Mouse (Mus musculus): ENCODE measurements around the gene Gm42421.

DNA sequence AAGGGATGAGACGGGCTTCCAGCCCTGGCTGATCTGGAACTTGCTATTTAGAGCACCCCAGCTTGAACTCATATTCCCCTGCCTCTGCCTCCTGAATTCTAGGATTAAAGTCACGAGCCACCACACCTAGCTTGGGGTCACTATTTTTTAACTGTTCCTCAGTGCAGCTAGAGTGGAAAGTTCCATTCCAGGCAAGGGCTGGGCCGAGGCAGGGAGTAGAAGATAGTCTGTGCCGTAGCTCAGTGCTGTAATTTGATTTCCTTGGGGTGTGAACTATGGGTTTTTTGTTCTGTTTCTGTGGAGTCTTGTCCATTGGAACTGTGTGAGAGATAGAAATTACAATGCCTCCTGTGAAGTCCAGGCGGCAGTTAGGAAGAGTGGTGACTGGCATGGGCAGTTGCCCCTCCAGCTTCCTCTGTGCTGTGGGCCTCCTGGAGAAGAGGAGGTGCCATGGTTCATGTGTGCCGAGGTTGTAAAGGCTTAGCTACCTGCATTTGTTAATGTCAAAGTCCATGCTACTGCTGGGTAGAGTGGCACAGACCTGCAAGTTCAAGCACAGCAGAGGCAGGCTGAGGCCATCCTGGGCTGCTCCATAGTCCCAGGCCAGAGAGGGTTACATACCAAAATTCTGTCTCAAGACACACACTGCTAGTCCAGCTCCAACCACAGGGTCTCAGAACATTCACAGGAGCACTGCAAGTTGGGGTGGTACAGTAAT lies 4.0 kb downstream of the Gm42421 start:
- no peak for TF ChIP-seq CTCF (IDR thresholded peaks at IDR 0.05; ENCODE audit: low read depth, low read length)
- TF ChIP-seq POLR2A (IDR thresholded peaks at IDR 0.05; ENCODE audit: borderline replicate concordance, low read depth, low read length) = no peak

Data from bone marrow macrophage, adult 2 months (primary cell).